27 mouse cellular contexts compared by ENCODE assay signal in genomic region chr4:107586391-107586790, GRCm38 (mm10).
DNase-seq lines count a peak whose midpoint lies in the region; ATAC-seq and TF ChIP-seq lines count a peak whose summit lies in the region.
"Had no signal": no experiment of that assay in that cellular context is flagged by ENCODE, and none has a peak within 500 bp of the region (broad histone marks: within the 10 kb centered on the region; RNA-seq: fewer than 3 reads in every experiment).

No protein-coding gene starts in this region.

- TF ChIP-seq CTCF in lung, postnatal 0 days (IDR thresholded peaks at IDR 0.05): no peak

- ATAC-seq in lung, postnatal 0 days: no peak
- ATAC-seq in megakaryocyte, adult 5-6 weeks (ENCODE audit: poor library complexity, severe bottlenecking): no peak
- ATAC-seq: activated CD4-positive, CD25-positive, alpha-beta regulatory T cell, adult 4 months; CD4-positive, CD25-positive, alpha-beta regulatory T cell, adult 4 months; forebrain, embryonic 14.5 days; Patski had no signal

- no peaks in the 10 kb centered on the region for H3K27me3 ChIP-seq in lung, postnatal 0 days (replicated peaks; ENCODE audit: insufficient read depth, low read length)
- peaks cover 39% of the 10 kb centered on the region for H3K27me3 ChIP-seq in limb, embryonic 10.5 days (ENCODE audit: low read depth, poor library complexity, severe bottlenecking)
- H3K27me3 ChIP-seq: embryonic facial prominence, embryonic 13.5 days; embryonic facial prominence, embryonic 15.5 days; forebrain, embryonic 12.5 days; Patski had no signal

- no peak for TF ChIP-seq EP300 in lung, postnatal 0 days (IDR thresholded peaks at IDR 0.05)

- no peak overlapping the region for H3K27ac ChIP-seq in lung, postnatal 0 days (ENCODE audit: low read length)
- H3K27ac ChIP-seq in limb, embryonic 10.5 days: peak overlapping the region; percentile 67; the same call in 1 of the 2 replicates
- H3K27ac ChIP-seq: embryonic facial prominence, embryonic 13.5 days; embryonic facial prominence, embryonic 15.5 days; forebrain, embryonic 10.5 days; forebrain, embryonic 12.5 days had no signal

- H3K9me3 ChIP-seq in lung, postnatal 0 days (ENCODE audit: low read length): no peaks in the 10 kb centered on the region
- no peaks in the 10 kb centered on the region for H3K9me3 ChIP-seq in limb, embryonic 10.5 days (replicated peaks)
- H3K9me3 ChIP-seq: embryonic facial prominence, embryonic 13.5 days; embryonic facial prominence, embryonic 15.5 days; forebrain, embryonic 10.5 days; forebrain, embryonic 12.5 days; G1E had no signal

- H3K9ac ChIP-seq in lung, postnatal 0 days (replicated peaks; ENCODE audit: low read depth): no peak overlapping the region
- H3K9ac ChIP-seq: embryonic facial prominence, embryonic 13.5 days; embryonic facial prominence, embryonic 15.5 days; forebrain, embryonic 12.5 days had no signal

- no peaks in the 10 kb centered on the region for H3K4me1 ChIP-seq in lung, postnatal 0 days (ENCODE audit: insufficient read depth, low read depth, low read length)
- H3K4me1 ChIP-seq in limb, embryonic 10.5 days: peaks cover 69% of the 10 kb centered on the region

- peak; percentile 48 for DNase-seq in lung, postnatal 10 days
- DNase-seq in lung, postnatal 0 days (ENCODE audit: low spot score): no peak
- no peak for DNase-seq in limb, embryonic 10.5 days (ENCODE audit: low spot score)
- DNase-seq in lung, postnatal 25 days (ENCODE audit: low spot score): peak; percentile 32
- DNase-seq in lung, postnatal 4 days: peak; percentile 23 to 64
- DNase-seq in adrenal gland, adult 2 months: no peak
- DNase-seq: adrenal gland, postnatal 10 days; adrenal gland, postnatal 25 days; B cell, adult 2 months; cerebellum, adult 11 months; cerebellum, adult 18-20 months; cerebellum, adult 8-10 months; cerebellum, adult 9-11 months; cerebellum, postnatal 14 days; cerebellum, postnatal 36 days; embryo, embryonic 11 days had no signal

- H3K4me3 ChIP-seq in lung, postnatal 0 days (ENCODE audit: low read depth, low read length): no peak overlapping the region
- H3K4me3 ChIP-seq in limb, embryonic 10.5 days: no peak overlapping the region
- H3K4me3 ChIP-seq: embryonic facial prominence, embryonic 13.5 days; embryonic facial prominence, embryonic 15.5 days; erythroblast, embryonic 14.5 days; forebrain, embryonic 10.5 days; forebrain, embryonic 12.5 days had no signal

- no peak overlapping the region for H3K4me2 ChIP-seq in lung, postnatal 0 days (replicated peaks; ENCODE audit: low read depth, low read length)
- H3K4me2 ChIP-seq: embryonic facial prominence, embryonic 13.5 days; embryonic facial prominence, embryonic 15.5 days; forebrain, embryonic 12.5 days had no signal

- no peaks in the 10 kb centered on the region for H3K36me3 ChIP-seq in lung, postnatal 0 days (ENCODE audit: insufficient read depth, low read length)
- H3K36me3 ChIP-seq in limb, embryonic 10.5 days: no peaks in the 10 kb centered on the region
- H3K36me3 ChIP-seq: embryonic facial prominence, embryonic 15.5 days; forebrain, embryonic 10.5 days; forebrain, embryonic 12.5 days; G1E had no signal

- 49% methylated on average over 5 of the region's 5 CpGs for WGBS in lung, postnatal 0 days
- WGBS in limb, embryonic 10.5 days: 61% methylated on average over 5 of the region's 5 CpGs

Comparison
In these comparisons a context has a peak if more than half of its experiments do, and no peak if none do; other contexts are left out.
1. DNase-seq: peak in lung, postnatal 10 days (single experiment), lung, postnatal 25 days (single experiment) and lung, postnatal 4 days (2 of 2); none in lung, postnatal 0 days (single experiment), limb, embryonic 10.5 days (single experiment) and adrenal gland, adult 2 months (single experiment).